Mouse (Mus musculus) stomach, embryonic 14.5 days (tissue): ENCODE measurements at regions not wholly inside any gene's neighbourhood (a gene's known extent, or its start where the extent isn't known, plus 50 kb on each side); places are given as distances from the start of the nearest gene placed in this dataset.
"Not testable (repeated sequence)": the region's sequence is repeated elsewhere in the genome, so short reads cannot be mapped to it uniquely, and the experiment has no call there.

Experiments
- ATAC-seq: fragments of 200-750 bp; cut with Nextera tagmentation; 2 replicates; pipeline ENCODE4 v1.8.0; 2017; ENCODE audit warnings: low read depth, moderate TSS enrichment; ENCODE audit not compliant: insufficient number of reproducible peaks, insufficient read depth, low FRiP score
- H3K27ac ChIP-seq: fragments of 300-500 bp; sonication (generic); 2 replicates; pipeline ENCODE4 v1.5.1; 2014; ENCODE audit warnings: mild to moderate bottlenecking, low read length, moderate library complexity, mixed read lengths
- H3K27me3 ChIP-seq: fragments of 300-500 bp; sonication (generic); 2 replicates; pipeline ENCODE4 v1.6.1; 2014; ENCODE audit warnings: low read length, control low read depth, mixed read lengths; ENCODE audit not compliant: control insufficient read depth, insufficient read depth
- H3K36me3 ChIP-seq: fragments of 300-500 bp; sonication (generic); 2 replicates; pipeline ENCODE4 v1.6.1; 2014; ENCODE audit warnings: mild to moderate bottlenecking, control low read depth, low read length, moderate library complexity, mixed read lengths; ENCODE audit not compliant: control insufficient read depth, insufficient read depth
- H3K4me1 ChIP-seq: fragments of 300-500 bp; sonication (generic); 2 replicates; pipeline ENCODE4 v1.6.1; 2014; ENCODE audit warnings: low read length, control low read depth, mixed read lengths; ENCODE audit not compliant: control insufficient read depth, insufficient read depth
- H3K4me2 ChIP-seq: fragments of 300-500 bp; sonication (generic); replicated peaks from 2 replicates; pipeline ENCODE4 v1.6.1; 2014; ENCODE audit warnings: low read depth, low read length, control low read depth
- H3K4me3 ChIP-seq: fragments of 300-500 bp; sonication (generic); 2 replicates; pipeline ENCODE4 v1.5.1; 2014; ENCODE audit warnings: low read depth, low read length, control low read depth
- H3K9ac ChIP-seq: fragments of 300-500 bp; sonication (generic); replicated peaks from 2 replicates; pipeline ENCODE4 v1.6.1; 2014; ENCODE audit warnings: low read depth, mild to moderate bottlenecking, control low read depth, low read length, moderate library complexity, mixed read lengths
- H3K9me3 ChIP-seq: fragments of 300-500 bp; sonication (generic); 2 replicates; pipeline ENCODE4 v1.6.1; 2016; ENCODE audit warnings: low read depth, low read length, control low read depth; ENCODE audit not compliant: control insufficient read depth
- WGBS: fragments of 180-500 bp; shearing (Covaris S2); extraction: QIAGEN DNeasy Blood & Tissue Kit; methylation state at CpG from one replicate; pipeline ENCODE4 v1.1.7; 2014; 5-methylcytosine and 5-hydroxymethylcytosine counted together

GRCm38 (mm10) chr3:126122323-126123259 is 184.2 kb upstream of the Ugt8a start:
- H3K9me3 ChIP-seq: no peaks in the 10 kb centered on the region
- H3K4me1 ChIP-seq: no peaks in the 10 kb centered on the region
- no peak overlapping the region for H3K4me3 ChIP-seq
- H3K27me3 ChIP-seq: no peaks in the 10 kb centered on the region
- H3K27ac ChIP-seq: no peak overlapping the region
- WGBS: 62% methylated on average over 2 of the region's 2 CpGs
- no peak overlapping the region for H3K9ac ChIP-seq
- H3K36me3 ChIP-seq: no peaks in the 10 kb centered on the region
- no peak overlapping the region for H3K4me2 ChIP-seq
- ATAC-seq: no peak

- Histone ChIP-seq H3K4me2 (no peak overlapping the region), H3K27me3 (no peaks in the 10 kb centered on the region), H3K9ac (no peak overlapping the region), H3K9me3 (no peaks in the 10 kb centered on the region), H3K36me3 (no peaks in the 10 kb centered on the region), H3K4me1 (no peaks in the 10 kb centered on the region), H3K4me3 (no peak overlapping the region), H3K27ac (no peak overlapping the region)
- 76% methylated on average over 1 of the region's 1 CpGs for WGBS
- no peak for ATAC-seq
Observed at GRCm38 (mm10) chr3:126166542-126166941, 196.9 kb upstream of the Arsj start.

GRCm38 (mm10) chr3:126209024-126209423 is 154.5 kb upstream of the Arsj start:
- H3K36me3 ChIP-seq: no peaks in the 10 kb centered on the region
- H3K27ac ChIP-seq: no peak overlapping the region
- 71% methylated on average over 3 of the region's 3 CpGs for WGBS
- no peak overlapping the region for H3K4me3 ChIP-seq
- no peak overlapping the region for H3K9ac ChIP-seq
- no peak overlapping the region for H3K4me2 ChIP-seq
- no peaks in the 10 kb centered on the region for H3K27me3 ChIP-seq
- H3K9me3 ChIP-seq: no peaks in the 10 kb centered on the region
- ATAC-seq: no peak
- H3K4me1 ChIP-seq: no peaks in the 10 kb centered on the region

- no peaks in the 10 kb centered on the region for H3K36me3 ChIP-seq
- no peak for ATAC-seq
- H3K4me2 ChIP-seq: no peak overlapping the region
- WGBS: 91% methylated on average over 1 of the region's 1 CpGs
- H3K27ac ChIP-seq: no peak overlapping the region
- no peaks in the 10 kb centered on the region for H3K27me3 ChIP-seq
- H3K9me3 ChIP-seq: no peaks in the 10 kb centered on the region
- no peak overlapping the region for H3K4me3 ChIP-seq
- H3K9ac ChIP-seq: no peak overlapping the region
- H3K4me1 ChIP-seq: no peaks in the 10 kb centered on the region
Observed at GRCm38 (mm10) chr3:126210226-126210625, 153.3 kb upstream of the Arsj start.

- no peaks in the 10 kb centered on the region for H3K9me3 ChIP-seq
- H3K36me3 ChIP-seq: no peaks in the 10 kb centered on the region
- H3K27me3 ChIP-seq: no peaks in the 10 kb centered on the region
- H3K27ac ChIP-seq: no peak overlapping the region
- no peak overlapping the region for H3K9ac ChIP-seq
- no peak overlapping the region for H3K4me2 ChIP-seq
- no peak overlapping the region for H3K4me3 ChIP-seq
- no peak for ATAC-seq
- no peaks in the 10 kb centered on the region for H3K4me1 ChIP-seq
- 94% methylated on average over 4 of the region's 4 CpGs for WGBS
Observed at GRCm38 (mm10) chr3:126227575-126227974, 135.9 kb upstream of the Arsj start.

- WGBS: 87% methylated on average over 3 of the region's 3 CpGs
- Histone ChIP-seq H3K36me3 (no peaks in the 10 kb centered on the region), H3K4me1 (no peaks in the 10 kb centered on the region)
Observed at GRCm38 (mm10) chr3:126245834-126246233, 117.7 kb upstream of the Arsj start.

GRCm38 (mm10) chr3:126261270-126261669 is 102.2 kb upstream of the Arsj start:
- no peaks in the 10 kb centered on the region for H3K4me1 ChIP-seq
- no peaks in the 10 kb centered on the region for H3K27me3 ChIP-seq
- H3K27ac ChIP-seq: no peak overlapping the region
- H3K9me3 ChIP-seq: no peaks in the 10 kb centered on the region
- H3K4me2 ChIP-seq: no peak overlapping the region
- 90% methylated on average over 7 of the region's 8 CpGs for WGBS
- no peak overlapping the region for H3K4me3 ChIP-seq
- no peak overlapping the region for H3K9ac ChIP-seq
- no peak for ATAC-seq
- H3K36me3 ChIP-seq: no peaks in the 10 kb centered on the region

More at GRCm38 (mm10) chr3:126245834-126246233, 117.7 kb upstream of the Arsj start:
- Histone ChIP-seq H3K27ac (no peak overlapping the region), H3K9me3 (no peaks in the 10 kb centered on the region), H3K4me2 (no peak overlapping the region), H3K27me3 (no peaks in the 10 kb centered on the region), H3K9ac (no peak overlapping the region), H3K4me3 (no peak overlapping the region)
- ATAC-seq: no peak

- not testable (repeated sequence) for H3K9ac ChIP-seq, H3K9me3 ChIP-seq, H3K36me3 ChIP-seq, H3K4me3 ChIP-seq, H3K4me1 ChIP-seq, H3K27ac ChIP-seq, H3K4me2 ChIP-seq, ATAC-seq, H3K27me3 ChIP-seq
Observed at GRCm38 (mm10) chr3:126272027-126272426, 91.5 kb upstream of the Arsj start.

- WGBS: 86% methylated on average over 3 of the region's 3 CpGs
- Histone ChIP-seq H3K27ac (no peak overlapping the region), H3K36me3 (no peaks in the 10 kb centered on the region), H3K9ac (no peak overlapping the region), H3K27me3 (no peaks in the 10 kb centered on the region), H3K9me3 (no peaks in the 10 kb centered on the region), H3K4me1 (no peaks in the 10 kb centered on the region), H3K4me3 (no peak overlapping the region), H3K4me2 (no peak overlapping the region)
- no peak for ATAC-seq
Observed at GRCm38 (mm10) chr3:126273566-126273965, 89.9 kb upstream of the Arsj start.
